10 mouse cellular contexts compared by ENCODE assay signal in genomic region chr15:80075374-80075694, GRCm38 (mm10). TPM values are rescaled to one million over a fixed set of nuclear protein-coding genes. Genes with fewer than 3 reads are reported as not detected.
DNase-seq lines count a peak whose midpoint lies in the region; ATAC-seq and TF ChIP-seq lines count a peak whose summit lies in the region.
"Had no signal": no experiment of that assay in that cellular context is flagged by ENCODE, and none has a peak within 500 bp of the region (broad histone marks: within the 10 kb centered on the region; RNA-seq: fewer than 3 reads in every experiment).

No protein-coding gene starts in this region.

- no peak overlapping the region for H3K4me3 ChIP-seq in embryonic facial prominence, embryonic 13.5 days
- H3K4me3 ChIP-seq in embryonic facial prominence, embryonic 10.5 days, result no peak overlapping the region
- H3K4me3 ChIP-seq in intestine, embryonic 15.5 days (replicated peaks), result no peak overlapping the region
- no peak overlapping the region for H3K4me3 ChIP-seq in intestine, postnatal 0 days (ENCODE audit: low read depth, low read length)
- H3K4me3 ChIP-seq in C2C12 (ENCODE audit: insufficient read depth, poor library complexity, severe bottlenecking), result no peak overlapping the region
- H3K4me3 ChIP-seq in limb, embryonic 13.5 days, result no peak overlapping the region

- peak overlapping the region; percentile 56 for H3K27ac ChIP-seq in embryonic facial prominence, embryonic 13.5 days
- no peak overlapping the region for H3K27ac ChIP-seq in embryonic facial prominence, embryonic 10.5 days (replicated peaks)
- H3K27ac ChIP-seq in intestine, embryonic 15.5 days, result peak overlapping the region; percentile 54; the same call in 1 of the 2 replicates
- no peak overlapping the region for H3K27ac ChIP-seq in intestine, postnatal 0 days (ENCODE audit: low read depth, low read length)
- H3K27ac ChIP-seq in limb, embryonic 13.5 days, result peak overlapping the region; percentile 70

- no peak for DNase-seq in embryonic facial prominence, embryonic 10.5 days (ENCODE audit: low spot score)
- DNase-seq in MN1 (ENCODE audit: low spot score), result no peak
- no peak for DNase-seq in lung, postnatal 10 days
- DNase-seq: retina, postnatal 1 day had no signal

- H3K9ac ChIP-seq in embryonic facial prominence, embryonic 13.5 days, result no peak overlapping the region
- no peak overlapping the region for H3K9ac ChIP-seq in intestine, embryonic 15.5 days
- no peak overlapping the region for H3K9ac ChIP-seq in intestine, postnatal 0 days (ENCODE audit: low read depth, low read length)
- peak overlapping the region; percentile 50; the same call in 1 of the 2 replicates for H3K9ac ChIP-seq in limb, embryonic 13.5 days

- H3K36me3 ChIP-seq in embryonic facial prominence, embryonic 13.5 days, result peaks cover 38% of the 10 kb centered on the region
- peaks cover 41% of the 10 kb centered on the region for H3K36me3 ChIP-seq in embryonic facial prominence, embryonic 10.5 days (replicated peaks)
- H3K36me3 ChIP-seq in intestine, embryonic 15.5 days, result peaks cover 31% of the 10 kb centered on the region
- H3K36me3 ChIP-seq in intestine, postnatal 0 days (ENCODE audit: control insufficient read depth, insufficient read depth), result peaks cover 38% of the 10 kb centered on the region
- peaks cover 40% of the 10 kb centered on the region for H3K36me3 ChIP-seq in C2C12 (ENCODE audit: control insufficient read depth, insufficient read depth)
- H3K36me3 ChIP-seq in limb, embryonic 13.5 days, result peaks cover 40% of the 10 kb centered on the region

- no peak for TF ChIP-seq CTCF in intestine, postnatal 0 days (IDR thresholded peaks at IDR 0.05; ENCODE audit: low read depth)
- no peak for TF ChIP-seq CTCF in C2C12 (IDR thresholded peaks at IDR 0.05; ENCODE audit: control insufficient read depth, insufficient read depth, insufficient read length)

- H3K79me3 ChIP-seq in C2C12 (ENCODE audit: low read depth), result peaks cover 19% of the 10 kb centered on the region

- H3K79me2 ChIP-seq in C2C12 (ENCODE audit: control insufficient read depth, insufficient read depth), result peaks cover 25% of the 10 kb centered on the region

- H3K4me2 ChIP-seq in embryonic facial prominence, embryonic 13.5 days, result no peak overlapping the region
- no peak overlapping the region for H3K4me2 ChIP-seq in intestine, embryonic 15.5 days (replicated peaks)
- no peak overlapping the region for H3K4me2 ChIP-seq in intestine, postnatal 0 days (replicated peaks; ENCODE audit: low read depth)
- H3K4me2 ChIP-seq in limb, embryonic 13.5 days (replicated peaks), result no peak overlapping the region; the same call in 1 of the 2 replicates

- no peaks in the 10 kb centered on the region for H3K9me3 ChIP-seq in embryonic facial prominence, embryonic 13.5 days
- H3K9me3 ChIP-seq in embryonic facial prominence, embryonic 10.5 days, result no peaks in the 10 kb centered on the region
- no peaks in the 10 kb centered on the region for H3K9me3 ChIP-seq in intestine, embryonic 15.5 days
- H3K9me3 ChIP-seq in intestine, postnatal 0 days (ENCODE audit: control insufficient read depth), result no peaks in the 10 kb centered on the region
- no peaks in the 10 kb centered on the region for H3K9me3 ChIP-seq in limb, embryonic 13.5 days

- H3ac ChIP-seq in C2C12 (ENCODE audit: control insufficient read depth, insufficient read length, low read depth), result no peak overlapping the region

- peaks cover 16% of the 10 kb centered on the region for H3K4me1 ChIP-seq in embryonic facial prominence, embryonic 13.5 days
- peaks cover 21% of the 10 kb centered on the region for H3K4me1 ChIP-seq in embryonic facial prominence, embryonic 10.5 days
- peaks cover 13% of the 10 kb centered on the region for H3K4me1 ChIP-seq in intestine, embryonic 15.5 days (replicated peaks)
- H3K4me1 ChIP-seq in intestine, postnatal 0 days (replicated peaks; ENCODE audit: control insufficient read depth, insufficient read depth, low read length), result no peaks in the 10 kb centered on the region
- peaks cover 28% of the 10 kb centered on the region for H3K4me1 ChIP-seq in limb, embryonic 13.5 days

- ATAC-seq in embryonic facial prominence, embryonic 13.5 days (ENCODE audit: insufficient number of reproducible peaks, insufficient read depth, low FRiP score, low TSS enrichment, low read depth), result no peak
- no peak for ATAC-seq in intestine, embryonic 15.5 days
- ATAC-seq in intestine, postnatal 0 days, result no peak
- ATAC-seq in limb, embryonic 13.5 days (ENCODE audit: low FRiP score, low read depth), result no peak
- ATAC-seq: inflammation-experienced regulatory T-cells, adult 6 months had no signal

- no peaks in the 10 kb centered on the region for H3K27me3 ChIP-seq in embryonic facial prominence, embryonic 13.5 days
- no peaks in the 10 kb centered on the region for H3K27me3 ChIP-seq in embryonic facial prominence, embryonic 10.5 days (replicated peaks; ENCODE audit: low read depth, poor library complexity, severe bottlenecking)
- H3K27me3 ChIP-seq in intestine, embryonic 15.5 days (replicated peaks), result no peaks in the 10 kb centered on the region
- H3K27me3 ChIP-seq in intestine, postnatal 0 days (replicated peaks; ENCODE audit: control insufficient read depth, insufficient read depth, low read length), result no peaks in the 10 kb centered on the region
- no peaks in the 10 kb centered on the region for H3K27me3 ChIP-seq in C2C12 (ENCODE audit: control insufficient read depth, insufficient read depth, insufficient read length)
- H3K27me3 ChIP-seq in limb, embryonic 13.5 days, result no peaks in the 10 kb centered on the region

- WGBS in embryonic facial prominence, embryonic 13.5 days, result 41% methylated on average over 3 of the region's 3 CpGs
- WGBS in embryonic facial prominence, embryonic 10.5 days, result 59% methylated on average over 3 of the region's 3 CpGs
- WGBS in intestine, embryonic 15.5 days, result 35% methylated on average over 3 of the region's 3 CpGs
- 34% methylated on average over 3 of the region's 3 CpGs for WGBS in intestine, postnatal 0 days
- WGBS in limb, embryonic 13.5 days, result 14% methylated on average over 3 of the region's 3 CpGs

TF ChIP-seq in C2C12, 6 proteins besides CTCF, POLR2A, EP300 and RAD21:
- TF ChIP-seq MYOG (IDR thresholded peaks at IDR 0.05; ENCODE audit: control insufficient read depth, extremely low read depth, insufficient read length) (no peak), MYOD1 (IDR thresholded peaks at IDR 0.05; ENCODE audit: control insufficient read depth, insufficient read length, low read depth) (peak; percentile 51)

RNA-seq across cellular contexts. Expression of gene Syngr1, which starts 15.8 kb away (rescaled TPM):
- 7.0 and 8.7 TPM in 2 replicates for polyA plus RNA-seq in embryonic facial prominence, embryonic 13.5 days (2015; fragmentation: Nextera tagmentation; extraction: Ambion mirVana)
- 5.9 and 7.0 TPM in 2 replicates for polyA plus RNA-seq in embryonic facial prominence, embryonic 10.5 days (2016; fragmentation: Nextera tagmentation; extraction: Ambion mirVana)
- 18.2 and 18.7 TPM in 2 replicates for polyA plus RNA-seq in intestine, embryonic 15.5 days (2015; fragmentation: Nextera tagmentation; extraction: Ambion mirVana)
- polyA plus RNA-seq in intestine, postnatal 0 days (2015; fragmentation: Nextera tagmentation; extraction: Ambion mirVana), result 6.8 and 10.4 TPM in 2 replicates
- polyA plus RNA-seq in C2C12 (2012; fragmentation: generic; extraction: Trizol), result 7.9 TPM
- 5.5 and 5.6 TPM in 2 replicates for polyA plus RNA-seq in limb, embryonic 13.5 days (2015; fragmentation: Nextera tagmentation; extraction: Ambion mirVana)

RNA-seq across cellular contexts. Expression of gene Rpl3, which starts 16.3 kb away (rescaled TPM):
- 1,097 and 1,210 TPM in 2 replicates for polyA plus RNA-seq in embryonic facial prominence, embryonic 13.5 days (2015; fragmentation: Nextera tagmentation; extraction: Ambion mirVana)
- 1,034 and 1,049 TPM in 2 replicates for polyA plus RNA-seq in embryonic facial prominence, embryonic 10.5 days (2016; fragmentation: Nextera tagmentation; extraction: Ambion mirVana)
- 1,109 and 1,134 TPM in 2 replicates for polyA plus RNA-seq in intestine, embryonic 15.5 days (2015; fragmentation: Nextera tagmentation; extraction: Ambion mirVana)
- 436 and 450 TPM in 2 replicates for polyA plus RNA-seq in intestine, postnatal 0 days (2015; fragmentation: Nextera tagmentation; extraction: Ambion mirVana)
- 1,181 TPM for polyA plus RNA-seq in C2C12 (2012; fragmentation: generic; extraction: Trizol)
- 1,057 and 1,068 TPM in 2 replicates for polyA plus RNA-seq in limb, embryonic 13.5 days (2015; fragmentation: Nextera tagmentation; extraction: Ambion mirVana)

RNA-seq across cellular contexts. Expression of gene Tab1, which starts 57.6 kb away (rescaled TPM):
- 47.7 and 48.0 TPM in 2 replicates for polyA plus RNA-seq in embryonic facial prominence, embryonic 13.5 days (2015; fragmentation: Nextera tagmentation; extraction: Ambion mirVana)
- 43.3 and 45.3 TPM in 2 replicates for polyA plus RNA-seq in embryonic facial prominence, embryonic 10.5 days (2016; fragmentation: Nextera tagmentation; extraction: Ambion mirVana)
- polyA plus RNA-seq in intestine, embryonic 15.5 days (2015; fragmentation: Nextera tagmentation; extraction: Ambion mirVana), result 28.5 and 29.0 TPM in 2 replicates
- polyA plus RNA-seq in intestine, postnatal 0 days (2015; fragmentation: Nextera tagmentation; extraction: Ambion mirVana), result 12.6 and 13.6 TPM in 2 replicates
- 30.2 TPM for polyA plus RNA-seq in C2C12 (2012; fragmentation: generic; extraction: Trizol)
- 45.6 and 45.8 TPM in 2 replicates for polyA plus RNA-seq in limb, embryonic 13.5 days (2015; fragmentation: Nextera tagmentation; extraction: Ambion mirVana)

Comparison
In these comparisons a context has a peak if more than half of its experiments do, and no peak if none do; other contexts are left out.
1. H3K27ac ChIP-seq: peak in embryonic facial prominence, embryonic 13.5 days (single experiment), intestine, embryonic 15.5 days (single experiment) and limb, embryonic 13.5 days (single experiment); none in embryonic facial prominence, embryonic 10.5 days (single experiment) and intestine, postnatal 0 days (single experiment).